ENCODE assay signal across 20 mouse cellular contexts in genomic region chr13:81791861-81792260, GRCm38 (mm10). TPM values are rescaled to one million over a fixed set of nuclear protein-coding genes. Genes with fewer than 3 reads are reported as not detected.
DNase-seq lines count a peak whose midpoint lies in the region; TF ChIP-seq lines count a peak whose summit lies in the region.
"Had no signal": no experiment of that assay in that cellular context is flagged by ENCODE, and none has a peak within 500 bp of the region (broad histone marks: within the 10 kb centered on the region; RNA-seq: fewer than 3 reads in every experiment).

No protein-coding gene starts in this region.

- peaks cover 3% of the 10 kb centered on the region for H3K4me1 ChIP-seq in lung, adult 2 months (ENCODE audit: control insufficient read depth, insufficient read depth, low read length)
- H3K4me1 ChIP-seq: embryonic facial prominence, embryonic 15.5 days; hindbrain, embryonic 12.5 days had no signal

- no peak overlapping the region for H3K4me3 ChIP-seq in lung, adult 2 months (replicated peaks; ENCODE audit: extremely low read depth, low read depth, low read length)
- H3K4me3 ChIP-seq: embryonic facial prominence, embryonic 15.5 days; erythroblast, embryonic 14.5 days; heart, embryonic 10.5 days; hindbrain, embryonic 12.5 days had no signal

- peak; percentile 54 to 73 for DNase-seq in adrenal gland, adult (ENCODE audit: inconsistent age in 2 of 2, low spot score in 1 of 2)
- DNase-seq in adrenal gland, postnatal 4 days (ENCODE audit: low spot score in 2 of 2): no peak
- DNase-seq in lung, postnatal 14 days: peak; percentile 5
- DNase-seq in lung, adult 2 months: no peak
- DNase-seq in Muller cell, postnatal 12 days (ENCODE audit: inconsistent ontology term): peak; percentile 72
- DNase-seq in adrenal gland, postnatal 14 days: peak; percentile 26
- DNase-seq in thymus, postnatal 0 days (ENCODE audit: low spot score): no peak
- DNase-seq in neural tube, embryonic 10.5 days (ENCODE audit: extremely low spot score, low spot score): no peak
- DNase-seq: B cell, adult 2 months; cerebellum, adult 11 months; cerebellum, adult 8-10 months; cerebellum, postnatal 14 days; embryo, embryonic 11 days; gastrocnemius, postnatal 10 days; heart, postnatal 10 days; heart, postnatal 4 days had no signal

- TF ChIP-seq CTCF in lung, adult 2 months (IDR thresholded peaks at IDR 0.05; ENCODE audit: insufficient read depth, low read length): no peak

- 32% methylated on average over 8 of the region's 8 CpGs for WGBS in lung, adult 2 months

- TF ChIP-seq POLR2A in lung, adult 2 months (IDR thresholded peaks at IDR 0.05; ENCODE audit: borderline replicate concordance, extremely low read depth, low read depth, low read length): no peak

RNA-seq across cellular contexts. Expression of gene Cetn3, which starts 9.0 kb away (rescaled TPM):
- 100 to 1,000 TPM; 175 to 177 TPM for total RNA-seq in adrenal gland, postnatal 4 days (2021)
- polyA plus RNA-seq in lung, adult 2 months (2012; rRNA removed): 2.9 and 8.8 TPM in 2 replicates
- total RNA-seq in adrenal gland, postnatal 14 days (2021): 119 and 128 TPM in 2 replicates
- 247 and 255 TPM in 2 replicates for polyA plus RNA-seq in thymus, postnatal 0 days (2015; fragmentation: Nextera tagmentation; extraction: Ambion mirVana)

Comparison
In these comparisons a context has a peak if more than half of its experiments do, and no peak if none do; other contexts are left out.
1. DNase-seq: peak in adrenal gland, adult (2 of 2), lung, postnatal 14 days (single experiment), Muller cell, postnatal 12 days (single experiment) and adrenal gland, postnatal 14 days (single experiment); none in adrenal gland, postnatal 4 days (0 of 2), lung, adult 2 months (single experiment), thymus, postnatal 0 days (single experiment) and neural tube, embryonic 10.5 days (single experiment).